Mouse (Mus musculus) heart, postnatal 14 days (tissue): ENCODE results near the gene T. TPM values are rescaled to one million over a fixed set of nuclear protein-coding genes. Genes with fewer than 3 reads are reported as not detected.
"Not testable (repeated sequence)": the region's sequence is repeated elsewhere in the genome, so short reads cannot be mapped to it uniquely, and the experiment has no call there.

Source experiments
- DNase-seq, 2 experiments: peaks; one replicate each; pipeline ENCODE4 v3.0.0; 2021 to 2022
- intact Hi-C: fragments of 180-260 bp; cut with DNase I; formaldehyde crosslinking; loops from one replicate; pipeline ENCODE4 v1.15.1; 2025
- long read RNA-seq, 2 experiments: library from polyadenylated mRNA; stranded (forward); transcript quantifications; one replicate each; pipeline ENCODE4 v2.0.0; 2021
- total RNA-seq, 2 experiments: library from RNA; stranded (reverse); gene quantifications; 2 replicates each; pipeline ENCODE4 v1.2.3; 2021

The T gene
- not detected for total RNA-seq
- long read RNA-seq, experiment 1: 0 reads
- long read RNA-seq, experiment 2: 0 reads

DNA sequence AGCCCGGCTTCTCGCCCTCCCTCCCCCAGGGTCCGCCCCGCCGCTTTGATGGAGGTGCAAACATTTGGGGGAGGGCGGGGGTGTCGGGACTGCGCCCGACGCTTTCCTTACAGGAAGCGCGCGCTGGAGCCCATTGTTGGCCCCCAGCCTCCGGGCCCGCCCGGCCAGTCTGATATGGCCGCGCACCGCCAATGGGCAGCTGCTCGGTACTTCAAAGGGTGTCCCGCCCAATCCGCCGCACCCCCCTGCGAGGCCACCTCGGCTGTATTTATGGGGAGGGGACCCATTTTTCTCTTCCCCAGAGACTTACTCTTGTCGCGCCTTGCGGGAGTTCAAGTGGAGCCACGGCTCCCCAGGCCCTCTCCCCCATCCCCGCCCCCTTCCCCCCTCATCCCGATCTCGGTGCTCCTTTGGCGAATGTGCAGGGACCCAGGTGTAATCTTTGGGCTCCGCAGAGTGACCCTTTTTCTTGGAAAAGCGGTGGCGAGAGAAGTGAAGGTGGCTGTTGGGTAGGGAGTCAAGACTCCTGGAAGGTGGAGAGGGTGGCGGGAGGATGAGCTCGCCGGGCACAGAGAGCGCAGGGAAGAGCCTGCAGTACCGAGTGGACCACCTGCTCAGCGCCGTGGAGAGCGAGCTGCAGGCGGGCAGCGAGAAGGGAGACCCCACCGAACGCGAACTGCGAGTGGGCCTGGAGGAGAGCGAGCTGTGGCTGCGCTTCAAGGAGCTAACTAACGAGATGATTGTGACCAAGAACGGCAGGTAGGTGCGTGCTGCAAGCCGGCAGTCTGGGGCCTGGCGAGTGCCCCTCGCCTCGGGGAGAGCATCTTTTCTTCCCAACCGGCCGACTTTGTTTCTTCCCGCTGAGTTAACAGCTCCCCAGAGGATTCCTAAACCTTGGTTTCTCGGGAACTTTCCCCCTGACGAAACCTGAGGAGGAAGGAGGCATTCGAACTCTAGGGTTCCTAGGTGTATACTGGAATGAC lies at the start of gene T:
Gene T (plus strand): TSS at position 446 of the 983 bp plus-strand sequence.
- intact Hi-C loops: no loop called here
- DNase-seq: no peak

- intact Hi-C loops: loop anchor here (5.0 kb wide), 1 partner anchor 77 kb away; no protein-coding TSS in a partner anchor
Observed at GRCm38 (mm10) chr17:8385441-8385840, 48.8 kb upstream of the T start.

DNA sequence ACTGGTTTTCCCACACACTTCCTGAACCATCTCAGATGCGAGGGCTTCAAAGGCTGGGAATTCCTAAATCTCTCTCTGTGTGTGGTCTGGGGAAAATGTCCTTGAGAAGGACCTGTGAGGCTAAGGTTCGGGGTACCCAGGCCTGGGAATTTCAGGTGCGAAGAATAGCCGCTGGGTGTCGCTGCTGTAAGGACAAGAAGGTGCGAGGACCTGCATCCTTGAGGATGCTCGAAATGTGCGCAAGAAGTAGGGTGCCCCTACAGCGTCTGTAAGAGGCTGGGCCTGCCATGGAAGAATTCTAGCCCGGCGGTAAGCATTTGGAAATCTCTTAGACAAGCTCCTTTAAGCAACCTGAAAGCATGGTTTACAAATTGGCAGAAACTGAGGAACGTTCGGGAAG lies 45.8 kb upstream of the T start:
- peak in 1 of 2 experiments; percentile 28 for DNase-seq
- intact Hi-C loops: loop anchor here (5.0 kb wide), 1 partner anchor 74 kb away; no protein-coding TSS in a partner anchor

More at GRCm38 (mm10) chr17:8385441-8385840, 48.8 kb upstream of the T start:
- no peak for DNase-seq

DNA sequence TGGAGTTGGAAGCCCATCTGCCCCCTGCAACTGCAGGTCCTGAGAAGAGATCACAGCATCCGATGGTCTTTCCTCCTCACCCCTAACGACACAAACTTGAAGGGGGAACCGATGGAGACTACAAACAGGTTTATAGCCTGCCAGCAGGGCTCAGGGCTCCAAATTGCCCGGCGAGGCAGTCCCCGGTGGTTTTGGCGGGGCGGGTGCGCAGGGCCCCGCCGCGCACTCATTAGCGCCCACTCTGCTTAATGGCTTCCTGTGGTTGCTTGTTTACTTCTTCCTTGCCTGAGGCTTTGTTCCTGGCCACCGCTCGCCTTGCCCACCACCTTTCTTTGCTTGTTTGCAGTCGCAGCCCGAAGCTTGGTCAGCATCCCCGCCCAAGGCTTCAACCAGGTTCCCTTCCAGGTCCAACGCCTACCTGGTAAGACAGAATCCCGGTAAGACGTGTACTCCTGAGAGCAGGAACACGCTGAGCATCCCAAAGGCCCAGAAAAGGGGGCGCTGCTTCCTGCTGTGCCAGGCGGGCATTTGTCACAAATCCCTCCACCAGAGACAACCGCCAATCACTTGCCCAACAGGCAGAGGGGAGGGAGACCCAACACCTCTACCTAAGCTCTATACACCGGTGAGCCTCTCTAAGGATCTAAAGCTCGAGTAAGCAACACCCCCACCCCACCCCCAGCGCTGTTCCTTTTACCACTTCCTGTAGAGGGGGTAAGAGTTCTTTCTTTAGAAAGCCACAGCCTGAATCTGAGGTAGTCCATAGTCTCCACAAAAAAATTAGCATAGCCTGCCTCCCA lies 45.0 kb upstream of the T start:
- no peak for DNase-seq
- intact Hi-C loops: loop anchor here (5.0 kb wide), 1 partner anchor 73 kb away; no protein-coding TSS in a partner anchor

GRCm38 (mm10) chr17:8389790-8390095 lies 44.5 kb upstream of the T start:
- intact Hi-C loops: loop anchor here (5.0 kb wide), 1 partner anchor 73 kb away; no protein-coding TSS in a partner anchor
- no peak for DNase-seq

- DNase-seq: no peak
- intact Hi-C loops: no loop called here
Observed at GRCm38 (mm10) chr17:8390487-8390886, 43.7 kb upstream of the T start.

DNA sequence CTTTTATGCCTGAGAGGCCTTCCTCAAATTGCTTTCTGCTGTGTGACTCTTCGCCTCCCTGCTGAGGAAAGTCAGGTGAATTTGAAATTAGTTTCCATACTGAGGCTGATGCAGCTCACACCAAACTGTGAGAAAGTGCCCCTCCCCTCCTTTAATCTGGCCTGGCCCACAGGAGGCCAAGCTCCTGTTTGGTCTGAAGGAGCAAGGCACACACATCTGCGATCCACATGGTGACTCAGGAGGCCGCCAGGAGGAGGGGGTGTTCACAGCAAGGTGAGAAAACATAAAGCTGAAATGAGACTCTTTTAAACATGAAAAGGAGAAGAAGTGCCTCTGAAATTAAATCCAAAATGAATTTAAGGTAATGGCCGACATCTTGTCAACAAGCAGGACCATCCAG lies 37.9 kb upstream of the T start:
- DNase-seq: no peak
- intact Hi-C loops: no loop called here

- intact Hi-C loops: no loop called here
- no peak for DNase-seq
Observed at GRCm38 (mm10) chr17:8397946-8398345, 36.3 kb upstream of the T start.

DNA sequence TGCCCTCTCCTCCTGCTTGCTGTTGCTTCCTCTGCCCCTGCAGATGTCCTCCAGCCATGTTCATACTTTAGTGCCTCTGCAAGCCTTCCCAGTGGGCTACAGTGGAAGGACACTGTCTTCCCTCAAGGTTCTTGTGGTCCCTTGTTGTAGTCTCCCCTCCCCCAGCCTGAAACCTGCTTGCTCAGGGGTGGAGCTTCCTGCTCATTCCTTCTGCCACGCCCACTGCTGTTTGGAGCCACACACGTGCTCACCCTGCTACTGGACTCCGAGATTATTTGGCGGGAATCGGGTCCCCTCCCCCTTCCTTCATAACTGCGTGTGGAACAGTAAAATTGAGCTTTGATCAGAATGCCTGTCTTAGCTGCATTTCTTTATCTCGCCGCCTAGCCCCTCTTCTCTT lies 30.3 kb upstream of the T start:
- intact Hi-C loops, DNase-seq: not testable (repeated sequence)

- intact Hi-C loops: no loop called here
- DNase-seq: no peak
Observed at GRCm38 (mm10) chr17:8406285-8406684, 27.9 kb upstream of the T start.

DNA sequence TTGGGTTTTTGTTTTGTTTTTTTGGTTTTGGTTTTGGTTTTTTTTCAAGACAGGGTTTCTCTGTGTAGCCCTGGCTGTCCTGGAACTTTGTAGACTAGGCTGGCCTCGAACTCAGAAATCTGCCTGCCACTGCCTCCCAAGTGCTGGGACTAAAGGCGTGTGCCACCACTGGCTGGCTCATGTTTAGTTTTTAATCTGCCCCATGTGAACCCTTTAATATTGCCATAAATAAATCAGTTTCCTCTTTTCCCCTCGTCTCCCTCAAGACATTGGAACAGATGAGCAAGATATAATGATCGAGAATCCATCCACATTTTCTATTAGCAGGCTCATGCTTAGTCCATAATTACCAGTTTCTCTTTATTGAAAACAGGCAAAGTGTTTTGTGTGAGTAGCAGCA lies 26.2 kb upstream of the T start:
- DNase-seq, intact Hi-C loops: not testable (repeated sequence)

GRCm38 (mm10) chr17:8408589-8409295 lies 25.5 kb upstream of the T start:
- no peak for DNase-seq
- intact Hi-C loops: no loop called here

- no peak for DNase-seq
- intact Hi-C loops: no loop called here
Observed at GRCm38 (mm10) chr17:8410330-8410729, 23.9 kb upstream of the T start.

DNA sequence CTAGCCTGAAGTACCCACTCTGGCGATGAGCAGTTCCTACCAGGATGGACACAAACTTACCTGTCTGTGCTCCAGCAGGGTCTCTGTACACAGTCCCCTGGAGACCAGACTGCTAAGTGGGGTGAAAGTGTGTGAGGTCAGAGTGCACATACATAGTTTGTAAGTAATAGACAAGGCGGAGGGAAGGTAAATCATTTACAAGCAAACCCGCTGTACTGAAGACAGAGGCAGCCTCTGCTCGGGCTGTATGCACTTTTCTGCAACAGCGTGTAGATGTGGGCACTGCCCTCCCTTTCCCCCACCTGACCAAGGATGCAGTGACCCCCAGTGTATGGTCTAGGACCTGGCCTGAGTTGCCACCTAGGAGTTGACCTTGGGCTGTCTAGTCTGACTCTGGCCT lies 20.6 kb upstream of the T start:
- intact Hi-C loops: no loop called here
- DNase-seq: no peak

DNA sequence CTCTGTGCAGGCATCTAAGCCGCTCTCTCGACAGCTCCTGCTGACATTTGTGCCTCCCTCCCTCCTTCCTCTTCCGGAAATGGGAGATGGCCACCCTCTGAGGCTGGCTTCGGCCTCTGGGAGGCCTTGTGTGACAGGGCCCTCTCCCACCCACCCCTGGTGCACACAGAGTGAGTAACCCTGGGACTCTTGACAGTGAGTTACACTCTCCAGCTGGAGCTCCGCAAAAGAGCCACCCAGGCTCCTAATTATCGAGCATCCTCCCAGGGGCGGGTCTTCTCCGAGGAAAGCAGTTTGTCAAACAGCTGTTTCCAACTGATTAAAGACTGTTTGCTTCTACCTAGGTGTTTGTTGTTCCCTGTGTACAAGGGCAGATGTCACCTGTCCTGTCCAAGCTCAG lies 18.7 kb upstream of the T start:
- intact Hi-C loops: no loop called here
- peak in 1 of 2 experiments; percentile 16 for DNase-seq

DNA sequence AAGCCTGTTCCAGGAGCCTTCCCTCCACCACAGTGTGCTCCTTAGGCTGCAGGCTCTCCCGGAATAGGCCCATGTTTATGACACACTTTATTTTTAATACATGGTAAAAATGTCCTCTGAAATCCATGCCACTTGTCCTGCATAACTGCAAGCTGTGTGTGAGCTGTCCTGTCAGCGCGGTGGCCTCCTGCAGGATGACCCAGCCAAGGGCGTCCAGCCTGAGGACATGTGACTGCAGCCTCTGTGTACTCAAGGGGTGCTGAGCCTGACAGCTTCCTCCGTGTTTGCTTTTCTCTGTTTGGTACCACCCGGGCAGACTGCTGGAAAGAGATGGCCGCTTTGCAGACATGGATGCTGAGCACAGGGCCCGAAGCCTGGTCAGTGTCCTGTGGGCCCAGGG lies 17.4 kb upstream of the T start:
- intact Hi-C loops: no loop called here
- DNase-seq: peak; percentile 20 to 62

DNA sequence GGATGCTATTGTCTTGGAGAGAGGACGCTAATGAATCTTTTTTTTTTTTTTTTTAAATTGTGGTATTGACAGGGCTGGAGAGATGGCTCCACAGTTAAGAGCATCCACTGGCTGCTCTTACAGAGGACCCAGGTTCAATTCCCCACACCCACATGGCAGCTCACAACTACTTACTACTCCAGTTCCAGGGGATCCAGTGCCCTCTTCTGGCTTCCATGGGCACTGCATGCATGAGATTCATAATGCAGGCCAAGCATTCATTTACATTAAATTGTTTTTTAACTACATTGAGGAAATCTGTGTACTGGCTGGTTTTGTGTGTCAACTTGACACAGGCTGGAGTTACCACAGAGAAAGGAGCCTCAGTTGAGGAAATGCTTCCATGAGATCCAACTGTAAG lies 13.5 kb upstream of the T start:
- intact Hi-C loops: no loop called here
- no peak for DNase-seq

DNA sequence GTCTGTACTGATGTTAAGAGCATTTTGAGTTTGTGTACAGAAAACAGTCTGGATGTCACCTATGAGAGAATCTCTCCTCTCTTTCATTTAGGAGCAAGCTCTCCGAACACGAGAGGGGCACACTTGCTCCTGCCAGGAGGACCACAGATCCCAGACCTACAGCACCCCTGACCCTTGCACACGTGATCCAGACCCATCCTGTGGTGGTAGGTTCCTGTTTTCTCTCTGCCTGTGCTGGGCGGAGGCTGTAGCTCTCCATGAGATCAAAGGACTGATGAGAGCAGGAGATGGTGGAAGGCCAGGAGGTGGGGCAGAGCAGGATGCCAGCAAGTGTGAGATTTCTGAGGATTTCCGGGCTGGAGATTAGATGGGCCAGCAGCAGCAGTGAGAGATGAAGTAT lies 12.7 kb upstream of the T start:
- no peak for DNase-seq
- intact Hi-C loops: no loop called here

GRCm38 (mm10) chr17:8423283-8423682 lies 10.9 kb upstream of the T start:
- intact Hi-C loops: no loop called here
- peak in 1 of 2 experiments; percentile 52 for DNase-seq

DNA sequence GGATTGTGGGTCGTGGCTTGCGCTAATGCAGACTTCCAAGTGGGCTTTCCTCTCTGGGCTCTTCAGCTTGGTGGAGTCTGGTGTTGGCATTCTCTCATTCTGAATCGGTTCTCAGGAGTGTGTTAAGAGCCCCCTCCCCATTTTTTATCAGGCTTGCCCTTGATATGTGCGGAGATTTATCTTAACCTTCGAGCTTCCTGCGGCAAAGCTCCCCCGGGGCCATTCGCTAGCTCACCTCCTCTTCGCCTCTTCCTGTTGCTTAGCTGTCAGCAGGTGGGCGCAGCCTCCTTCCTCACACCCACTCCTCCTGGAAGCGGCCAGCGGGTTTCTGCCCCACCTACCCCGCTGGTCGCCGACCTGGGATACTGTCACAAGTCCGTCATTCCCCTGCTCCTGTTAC lies 4.8 kb upstream of the T start:
- no peak for DNase-seq
- intact Hi-C loops: no loop called here

DNA sequence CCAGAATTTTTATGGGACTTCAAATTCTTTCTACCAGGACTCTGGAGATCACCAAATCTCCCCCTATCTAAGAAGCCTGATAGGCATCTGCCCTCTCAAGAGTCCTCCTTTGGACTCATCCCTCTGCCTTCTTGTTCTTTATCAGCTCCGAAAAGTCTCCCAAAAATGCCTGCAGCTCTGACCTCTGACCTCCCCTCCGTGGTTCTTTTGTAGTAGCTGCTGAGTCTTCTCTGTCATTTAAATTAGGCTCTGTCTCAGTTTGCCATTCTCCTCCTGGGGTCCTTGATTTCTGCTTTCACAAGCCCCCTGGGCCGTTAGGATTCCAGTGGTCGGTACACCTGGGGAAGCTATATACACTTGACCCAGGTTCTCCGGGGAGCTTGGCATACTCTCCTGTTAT lies 4.3 kb upstream of the T start:
- intact Hi-C loops: no loop called here
- no peak for DNase-seq
